Mouse (Mus musculus): ENCODE measurements around the gene Lhx4.

Gene Lhx4

DNA sequence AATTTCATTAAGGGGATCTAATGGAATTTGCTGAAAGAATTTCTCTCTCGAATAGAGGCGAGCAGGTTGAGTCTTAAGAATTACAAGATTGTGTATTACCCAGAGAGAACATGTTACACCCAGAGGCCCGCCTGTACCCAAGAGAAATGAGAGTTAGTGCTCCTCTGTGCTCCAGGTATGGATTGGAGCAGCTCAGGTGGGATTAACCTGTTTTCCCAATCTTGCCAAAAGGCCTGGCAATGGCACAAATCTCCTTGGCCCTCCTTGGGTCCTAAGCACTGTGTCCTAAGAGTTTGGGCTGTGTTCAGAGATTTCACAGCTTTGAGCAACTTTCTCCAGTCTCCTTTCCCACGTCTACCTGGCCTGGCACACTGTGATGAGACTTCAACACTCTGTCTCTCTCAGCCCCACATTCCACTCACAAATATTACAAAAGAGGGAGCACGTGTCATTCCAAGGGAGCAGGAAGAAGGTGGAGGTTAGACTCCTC, 48.2 kb downstream of the Lhx4 start:
- no peak for DNase-seq (ENCODE audit: low spot score in 2 of 2)

DNA sequence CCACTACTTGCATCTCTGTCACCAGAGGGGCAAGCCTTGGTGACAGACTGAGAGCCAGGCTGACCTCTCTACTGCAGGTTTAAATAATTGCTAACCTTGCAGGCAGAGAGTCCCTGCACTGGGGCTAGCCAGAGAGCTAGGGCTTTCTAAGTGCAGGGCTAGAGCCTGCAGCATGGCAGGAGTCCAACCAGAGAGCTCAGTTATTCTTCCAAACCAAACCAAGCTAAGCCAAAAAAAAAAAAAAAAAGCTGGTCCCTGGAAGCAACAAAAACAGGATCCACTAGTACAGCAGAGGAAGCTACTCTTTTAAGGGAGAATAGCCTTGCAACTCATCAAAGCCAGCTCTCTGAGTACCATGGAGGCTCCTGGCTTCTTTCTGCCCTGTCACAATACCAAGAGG, 50.6 kb downstream of the Lhx4 start:
- DNase-seq (ENCODE audit: low spot score in 2 of 2): peak; percentile 51 to 53

DNA sequence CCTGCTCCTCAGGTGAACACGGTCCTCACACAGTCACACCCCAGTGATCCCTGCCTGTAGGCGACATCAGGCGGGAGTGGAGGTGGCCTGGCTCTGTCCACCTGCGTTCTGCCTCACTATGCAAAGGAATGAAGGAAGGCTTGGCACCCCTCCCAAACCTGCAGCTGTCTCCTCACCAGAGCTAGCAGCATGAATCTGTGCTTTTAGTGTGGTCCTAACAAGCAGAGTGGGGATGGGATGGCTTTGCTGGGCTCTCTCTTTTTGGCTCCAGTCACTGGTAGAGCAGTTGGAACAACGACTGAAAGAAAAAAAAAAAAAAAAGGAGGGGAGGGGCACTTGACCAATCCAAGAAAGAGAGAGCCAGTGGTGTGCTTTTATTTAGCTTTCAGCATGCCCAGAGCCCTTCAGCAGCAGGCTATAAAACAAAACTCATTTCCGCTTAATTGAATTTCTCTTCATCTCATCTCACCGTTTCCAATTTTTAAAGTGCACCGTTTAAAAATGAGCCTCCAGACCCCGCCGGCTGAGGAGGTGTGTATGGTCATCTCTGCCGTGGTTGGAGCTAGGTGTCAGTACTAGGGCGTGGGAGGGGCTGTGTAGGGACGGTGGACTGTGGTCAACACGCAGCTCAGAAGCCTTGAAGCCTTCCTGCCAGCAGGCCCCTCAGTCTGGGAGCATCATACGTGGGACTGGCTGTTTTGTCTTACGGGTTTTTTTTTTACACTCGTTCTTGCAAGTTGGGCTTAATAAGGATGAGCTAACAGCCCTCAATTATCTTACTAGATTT, 52.9 kb downstream of the Lhx4 start:
- peak; percentile 75 to 82 for DNase-seq (ENCODE audit: low spot score in 2 of 2)

GRCm38 (mm10) chr1:155693443-155693842, 58.0 kb downstream of the Lhx4 start:
- DNase-seq (ENCODE audit: low spot score in 2 of 2): no peak

- DNase-seq (ENCODE audit: low spot score in 2 of 2): no peak
These were observed 58.5 kb downstream of the Lhx4 start for GRCm38 (mm10) chr1:155693026-155693425.

DNA sequence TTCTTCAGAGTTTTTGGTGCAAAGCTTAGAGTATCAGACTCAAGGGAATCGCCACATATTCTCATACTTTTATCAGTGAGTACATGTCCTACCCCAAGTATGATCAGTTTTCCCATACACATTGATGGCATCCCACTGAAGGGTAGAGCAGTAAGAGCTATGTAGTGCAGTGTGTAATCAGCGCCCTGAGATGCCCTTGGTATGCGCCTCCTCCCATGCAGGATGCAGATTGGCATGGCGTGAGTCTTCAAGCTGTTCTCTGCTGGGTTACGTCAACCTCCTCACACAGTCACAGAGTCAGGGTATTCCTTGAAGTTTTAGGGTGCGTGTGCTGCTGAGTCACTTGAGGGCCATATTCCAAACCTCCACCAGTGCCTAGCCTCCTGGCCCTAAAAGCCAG, 59.3 kb downstream of the Lhx4 start:
- no peak for DNase-seq (ENCODE audit: low spot score in 2 of 2)

DNA sequence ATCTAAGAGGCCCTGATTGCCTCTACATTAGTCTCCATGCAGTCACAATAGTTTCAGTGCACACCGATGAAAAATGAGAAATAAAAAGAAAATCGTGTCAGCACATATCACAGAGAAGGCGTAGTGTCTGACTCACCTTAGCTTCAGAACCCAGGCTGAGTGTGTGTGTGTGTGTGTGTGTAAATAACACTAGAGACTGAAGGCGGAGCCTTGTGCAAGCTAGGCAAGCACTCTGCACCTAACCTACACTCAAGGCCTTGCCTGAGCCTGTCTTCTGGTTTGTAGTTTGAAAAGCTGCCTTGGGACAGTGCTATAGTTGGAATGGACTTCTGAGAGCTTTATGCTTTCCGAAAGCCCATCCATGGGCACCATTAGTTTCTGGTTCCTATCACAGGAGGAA, 61.9 kb downstream of the Lhx4 start:
- DNase-seq (ENCODE audit: low spot score in 2 of 2): no peak

DNA sequence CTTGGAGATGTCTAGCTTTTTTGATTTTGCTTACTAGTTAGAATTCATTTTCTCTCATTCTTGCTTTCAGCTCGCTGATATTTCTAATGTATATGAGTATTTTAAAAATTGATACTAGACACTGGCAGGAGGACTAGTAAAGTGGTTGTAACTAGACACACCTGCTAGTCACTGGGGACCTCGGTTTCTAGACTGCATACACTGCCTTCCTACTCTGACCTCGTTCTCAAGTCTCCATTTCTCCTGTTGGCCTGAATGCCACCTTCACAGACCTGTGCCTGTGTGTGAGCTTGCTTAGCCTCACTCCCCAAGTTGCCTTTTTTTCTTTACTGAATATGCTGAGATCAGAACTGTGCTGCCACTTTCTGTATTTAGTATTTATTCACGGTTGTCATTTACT, 62.3 kb downstream of the Lhx4 start:
- DNase-seq (ENCODE audit: low spot score in 2 of 2): no peak

- no peak for DNase-seq (ENCODE audit: low spot score in 2 of 2)
These were observed 64.7 kb downstream of the Lhx4 start for GRCm38 (mm10) chr1:155686816-155687215.

- no peak for DNase-seq (ENCODE audit: low spot score in 2 of 2)
These were observed 70.2 kb downstream of the Lhx4 start for GRCm38 (mm10) chr1:155681116-155681799.

GRCm38 (mm10) chr1:155675570-155675969, 75.9 kb downstream of the Lhx4 start:
- DNase-seq (ENCODE audit: low spot score in 2 of 2): no peak

- DNase-seq (ENCODE audit: low spot score in 2 of 2): no peak
These were observed 87.5 kb downstream of the Lhx4 start for GRCm38 (mm10) chr1:155663994-155664393.

- DNase-seq (ENCODE audit: low spot score in 2 of 2): no peak
These were observed 95.2 kb downstream of the Lhx4 start for GRCm38 (mm10) chr1:155656321-155656720.

DNA sequence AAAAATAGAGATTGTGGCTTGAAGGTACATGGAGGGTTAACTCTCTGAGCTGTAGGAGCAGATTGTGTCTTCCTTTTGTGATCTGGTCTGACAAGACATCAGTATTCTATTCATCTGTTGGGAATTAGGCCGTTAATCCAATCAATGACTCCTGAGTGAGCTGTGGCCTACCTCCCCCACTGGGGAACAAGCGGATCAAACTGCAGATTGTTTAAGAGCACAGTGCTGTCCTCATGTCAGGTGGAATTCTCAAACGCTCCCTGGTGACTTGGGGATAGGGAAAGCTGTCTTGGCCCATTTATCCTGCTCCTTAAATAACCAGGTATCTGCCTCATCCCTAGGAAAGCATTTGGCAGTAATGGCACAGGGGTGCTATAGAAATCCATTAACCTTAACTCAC, 96.5 kb downstream of the Lhx4 start:
- DNase-seq (ENCODE audit: low spot score in 2 of 2): no peak

DNA sequence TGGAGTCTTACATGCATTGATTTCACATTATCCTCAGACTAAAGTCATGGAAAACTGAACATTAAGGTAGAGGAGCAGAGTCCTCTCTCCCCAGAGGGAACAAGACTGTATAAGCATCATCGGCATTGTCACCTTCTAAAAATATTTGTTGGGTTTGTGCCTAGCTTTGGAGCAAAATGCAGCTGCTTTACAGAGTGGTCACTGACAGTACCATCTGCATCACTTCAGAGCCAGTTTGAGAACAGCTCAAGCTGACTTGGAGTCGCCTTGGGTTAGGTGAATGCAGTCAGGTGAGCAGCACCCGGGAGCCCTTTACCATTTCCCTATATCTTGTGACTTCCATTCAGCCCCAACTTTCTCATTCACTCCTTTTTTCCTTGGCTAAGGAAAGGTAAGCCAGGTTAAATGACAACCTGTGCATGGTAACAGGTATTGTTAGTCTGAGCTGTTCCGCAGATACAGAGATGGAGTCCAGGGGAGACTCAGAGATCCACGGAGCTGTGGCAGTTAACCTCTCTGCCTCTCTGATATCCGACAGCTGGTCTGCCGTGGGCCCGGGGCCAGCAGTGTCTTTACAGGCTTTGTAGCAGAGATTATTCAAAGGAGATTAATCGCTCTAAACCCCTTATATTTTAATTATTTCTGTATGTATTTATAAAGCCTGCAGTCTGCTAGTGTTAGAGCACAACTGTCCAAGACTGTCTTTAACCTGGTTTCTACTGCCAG, 101.2 kb downstream of the Lhx4 start:
- no peak for DNase-seq (ENCODE audit: low spot score in 2 of 2)
